In the genomic region with DNA sequence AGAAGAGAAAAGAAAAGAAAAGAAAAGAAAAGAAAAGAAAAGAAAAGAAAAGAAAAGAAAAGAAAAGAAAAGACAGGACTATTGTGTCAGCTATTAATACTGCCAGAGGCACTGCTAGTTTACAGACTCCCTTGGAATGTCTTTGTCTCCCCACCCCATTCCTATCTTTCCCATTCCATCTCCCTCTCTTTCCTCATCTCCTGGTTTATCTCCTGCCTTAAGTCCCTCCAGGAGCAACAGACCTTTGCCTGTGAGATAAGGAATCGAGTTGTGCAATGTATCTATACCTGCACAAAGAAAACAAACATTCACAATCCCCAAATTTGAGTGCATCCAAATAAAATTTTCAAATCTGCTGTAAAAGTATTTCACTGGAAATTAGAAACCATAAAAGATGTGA, we compare ENCODE assay signal across 22 mouse cellular contexts. TPM values are rescaled to one million over a fixed set of nuclear protein-coding genes. Genes with fewer than 3 reads are reported as not detected.
DNase-seq lines count a peak whose midpoint lies in the region; ATAC-seq and TF ChIP-seq lines count a peak whose summit lies in the region.
"Had no signal": no experiment of that assay in that cellular context is flagged by ENCODE, and none has a peak within 500 bp of the region (broad histone marks: within the 10 kb centered on the region; RNA-seq: fewer than 3 reads in every experiment).

No protein-coding gene starts in this region.

- intact Hi-C loops in left cerebral cortex, postnatal 14 days (cut with DNase I), result no loop called here

- H3K9me3 ChIP-seq in intestine, embryonic 15.5 days, result no peaks in the 10 kb centered on the region
- H3K9me3 ChIP-seq in intestine, postnatal 0 days (ENCODE audit: control insufficient read depth), result no peaks in the 10 kb centered on the region
- no peaks in the 10 kb centered on the region for H3K9me3 ChIP-seq in intestine, embryonic 16.5 days (ENCODE audit: control insufficient read depth, low read length)
- H3K9me3 ChIP-seq: G1E had no signal

- no peaks in the 10 kb centered on the region for H3K27me3 ChIP-seq in intestine, embryonic 15.5 days (replicated peaks)
- H3K27me3 ChIP-seq in intestine, postnatal 0 days (replicated peaks; ENCODE audit: control insufficient read depth, insufficient read depth, low read length), result no peaks in the 10 kb centered on the region
- H3K27me3 ChIP-seq in intestine, embryonic 16.5 days (replicated peaks; ENCODE audit: control insufficient read depth, insufficient read depth, low read length), result no peaks in the 10 kb centered on the region
- H3K27me3 ChIP-seq: CH12.LX had no signal

- no peak overlapping the region for H3K27ac ChIP-seq in intestine, embryonic 15.5 days
- H3K27ac ChIP-seq in intestine, postnatal 0 days (ENCODE audit: low read depth, low read length), result no peak overlapping the region
- H3K27ac ChIP-seq in intestine, embryonic 16.5 days (ENCODE audit: low read length), result no peak overlapping the region

- ATAC-seq in intestine, embryonic 15.5 days, result peak; percentile 72
- ATAC-seq in intestine, postnatal 0 days, result no peak
- peak; percentile 79 for ATAC-seq in intestine, embryonic 16.5 days
- no peak for ATAC-seq in cerebellum, adult (ENCODE audit: insufficient number of reproducible peaks, low FRiP score, low TSS enrichment)
- ATAC-seq: activated CD4-positive, CD25-positive, alpha-beta regulatory T cell, adult 4 months; CD4-positive, CD25-positive, alpha-beta regulatory T cell, adult 4 months; Patski had no signal

- no peak overlapping the region for H3K9ac ChIP-seq in intestine, embryonic 15.5 days
- no peak overlapping the region for H3K9ac ChIP-seq in intestine, postnatal 0 days (ENCODE audit: low read depth, low read length)
- no peak overlapping the region for H3K9ac ChIP-seq in intestine, embryonic 16.5 days (ENCODE audit: low read depth, low read length)

- H3K4me3 ChIP-seq in intestine, embryonic 15.5 days (replicated peaks), result no peak overlapping the region
- H3K4me3 ChIP-seq in intestine, postnatal 0 days (ENCODE audit: low read depth, low read length), result no peak overlapping the region
- H3K4me3 ChIP-seq in intestine, embryonic 16.5 days (ENCODE audit: low read length), result no peak overlapping the region

- H3K4me2 ChIP-seq in intestine, embryonic 15.5 days (replicated peaks), result no peak overlapping the region
- H3K4me2 ChIP-seq in intestine, postnatal 0 days (replicated peaks; ENCODE audit: low read depth), result no peak overlapping the region
- H3K4me2 ChIP-seq in intestine, embryonic 16.5 days (ENCODE audit: low read depth, low read length), result no peak overlapping the region

- TF ChIP-seq CTCF in intestine, postnatal 0 days (IDR thresholded peaks at IDR 0.05; ENCODE audit: low read depth), result no peak

- 24% methylated on average over 1 of the region's 1 CpGs for WGBS in intestine, embryonic 15.5 days
- 15% methylated on average over 1 of the region's 1 CpGs for WGBS in intestine, postnatal 0 days
- WGBS in intestine, embryonic 16.5 days, result 36% methylated on average over 1 of the region's 1 CpGs

- H3K36me3 ChIP-seq in intestine, embryonic 15.5 days, result no peaks in the 10 kb centered on the region
- no peaks in the 10 kb centered on the region for H3K36me3 ChIP-seq in intestine, postnatal 0 days (ENCODE audit: control insufficient read depth, insufficient read depth)
- no peaks in the 10 kb centered on the region for H3K36me3 ChIP-seq in intestine, embryonic 16.5 days (ENCODE audit: control insufficient read depth, insufficient read depth, low read length)
- H3K36me3 ChIP-seq: G1E had no signal

- peak; percentile 28 for DNase-seq in yolk sac, embryonic 10.5 days (ENCODE audit: low spot score)
- no peak for DNase-seq in left cerebral cortex, postnatal 14 days (ENCODE audit: low spot score in 2 of 2)
- DNase-seq: adrenal gland, adult 2 months; adrenal gland, adult 8-10 months; adrenal gland, postnatal 10 days; adrenal gland, postnatal 14 days; adrenal gland, postnatal 25 days; adrenal gland, postnatal 36 days; B cell, adult 2 months; cerebellum, adult 11 months; cerebellum, adult 11-12 months; cerebellum, adult 18-20 months; cerebellum, adult 2 months had no signal

- H3K4me1 ChIP-seq in intestine, embryonic 15.5 days (replicated peaks), result no peaks in the 10 kb centered on the region
- no peaks in the 10 kb centered on the region for H3K4me1 ChIP-seq in intestine, postnatal 0 days (replicated peaks; ENCODE audit: control insufficient read depth, insufficient read depth, low read length)
- no peaks in the 10 kb centered on the region for H3K4me1 ChIP-seq in intestine, embryonic 16.5 days (ENCODE audit: control insufficient read depth, insufficient read depth, low read length)

RNA-seq across cellular contexts. Expression of a gene that starts 48.3 kb away (rescaled TPM):
- polyA plus RNA-seq in intestine, embryonic 15.5 days (2015; fragmentation: Nextera tagmentation; extraction: Ambion mirVana), result 4.6 and 5.5 TPM in 2 replicates
- 5.0 and 5.4 TPM in 2 replicates for polyA plus RNA-seq in intestine, postnatal 0 days (2015; fragmentation: Nextera tagmentation; extraction: Ambion mirVana)
- polyA plus RNA-seq in intestine, embryonic 16.5 days (2015; fragmentation: Nextera tagmentation; extraction: Ambion mirVana), result 4.1 and 5.4 TPM in 2 replicates
- 10 to 100 TPM; 14.3 to 14.6 TPM for total RNA-seq in left cerebral cortex, postnatal 14 days (2021)

Comparison
In these comparisons a context has a peak if more than half of its experiments do, and no peak if none do; other contexts are left out.
1. ATAC-seq: peak in intestine, embryonic 15.5 days (single experiment) and intestine, embryonic 16.5 days (single experiment); none in intestine, postnatal 0 days (single experiment) and cerebellum, adult (single experiment).